Mouse (Mus musculus): ENCODE data around the gene Taok1.
"Not testable (repeated sequence)": the region's sequence is repeated elsewhere in the genome, so short reads cannot be mapped to it uniquely, and the experiment has no call there.

Gene Taok1

GRCm38 (mm10) chr11:77607538-77608455 lies at the start of gene Taok1:
TSS of gene Taok1 (minus strand) at chr11:77607815.
- peak; percentile 93 to 94 for DNase-seq

- not testable (repeated sequence) for DNase-seq
These were observed 46.0 kb upstream of the Taok1 start for GRCm38 (mm10) chr11:77653406-77654190.

GRCm38 (mm10) chr11:77652484-77652883 lies 44.9 kb upstream of the Taok1 start:
- DNase-seq: no peak

DNA sequence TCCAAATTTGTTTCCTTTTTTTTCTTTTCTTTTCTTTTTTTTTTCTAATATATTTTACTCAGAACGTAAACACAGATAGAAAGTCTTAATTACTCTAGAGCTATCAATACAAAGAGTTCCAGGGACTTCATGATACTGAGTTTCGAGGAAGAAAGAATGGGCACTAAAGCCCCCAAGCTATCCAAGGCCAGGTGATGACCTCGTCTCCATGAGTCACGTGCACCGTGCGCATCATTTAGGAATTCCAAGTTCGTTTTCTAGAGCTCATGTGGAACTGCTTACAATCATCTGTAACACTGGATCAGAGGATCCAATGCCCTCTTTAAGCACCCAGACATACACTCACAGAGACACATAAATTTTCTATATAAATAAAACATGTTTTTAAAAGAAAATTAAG lies 41.3 kb upstream of the Taok1 start:
- no peak for DNase-seq

- DNase-seq: no peak
These were observed 37.9 kb upstream of the Taok1 start for GRCm38 (mm10) chr11:77645481-77645880.

DNA sequence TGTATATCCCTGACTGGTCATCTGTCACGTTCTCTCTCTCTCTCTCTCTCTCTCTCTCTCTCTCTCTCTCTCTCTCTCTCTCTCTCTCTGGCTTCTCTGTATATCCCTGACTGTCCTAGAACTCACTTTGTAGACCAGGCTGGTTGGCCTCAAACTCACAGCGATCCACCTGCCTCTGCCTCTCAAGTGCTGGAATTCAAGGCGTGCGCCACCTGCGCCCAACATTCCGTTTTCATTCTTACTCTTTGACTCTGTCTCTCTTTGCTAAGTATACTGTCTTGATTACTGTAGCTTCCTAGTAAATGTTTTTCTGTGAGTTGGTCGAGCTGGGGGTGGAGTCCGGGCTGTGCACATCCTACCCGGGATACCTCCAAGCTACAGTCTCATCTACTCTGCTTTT lies 33.8 kb upstream of the Taok1 start:
- DNase-seq: no peak

- DNase-seq: peak; percentile 82 to 88
These were observed 22.6 kb upstream of the Taok1 start for GRCm38 (mm10) chr11:77630257-77630670.

GRCm38 (mm10) chr11:77629476-77629875 lies 21.9 kb upstream of the Taok1 start:
- DNase-seq: no peak

DNA sequence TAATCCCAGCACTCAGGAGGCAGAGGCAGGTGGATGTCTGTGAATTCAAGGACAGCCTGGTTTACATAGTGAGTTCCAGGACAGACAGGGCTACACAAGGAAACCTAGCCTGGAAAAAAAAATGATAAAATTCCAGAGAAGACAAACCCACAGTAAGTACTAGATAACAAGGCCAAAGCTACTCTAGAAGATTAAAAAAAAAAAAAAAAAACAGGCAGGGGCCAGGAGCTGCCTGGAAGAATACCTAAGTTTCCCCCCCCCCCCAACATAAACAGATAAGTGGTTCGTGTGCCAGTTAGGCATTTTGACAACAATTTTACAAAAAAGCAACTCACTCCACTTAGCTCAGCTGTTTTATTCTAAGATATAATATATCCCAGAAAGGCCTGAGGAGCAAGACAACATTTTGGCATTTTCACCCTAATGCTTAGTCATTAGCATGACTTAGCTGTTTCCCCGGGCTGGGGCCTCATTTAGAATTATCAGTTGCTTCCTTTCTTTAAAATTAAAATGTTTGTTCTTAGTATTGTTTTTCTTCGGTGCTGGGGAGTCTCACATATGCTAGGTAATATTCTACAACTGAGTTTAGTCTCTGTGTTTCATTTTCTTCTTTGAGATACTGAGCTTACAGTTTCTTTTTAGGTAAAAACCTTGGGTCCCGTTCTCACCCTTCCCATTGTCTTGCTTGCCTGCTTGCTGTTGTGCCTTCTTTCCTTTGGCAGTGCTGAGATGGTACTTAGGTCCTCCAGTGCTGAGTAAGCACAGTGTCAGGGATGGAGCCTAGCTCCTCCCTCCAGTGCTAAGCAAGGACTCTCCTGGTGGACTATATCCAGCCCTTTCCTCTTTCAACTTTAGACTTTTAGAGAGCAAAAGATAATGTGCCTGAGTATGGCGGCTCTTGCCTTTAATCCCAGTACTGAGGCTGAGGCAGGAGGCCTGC lies 19.3 kb upstream of the Taok1 start:
- DNase-seq: no peak

- DNase-seq: peak; percentile 39 to 42
These were observed 17.6 kb upstream of the Taok1 start for GRCm38 (mm10) chr11:77625061-77625855.

GRCm38 (mm10) chr11:77624441-77625060 lies 16.9 kb upstream of the Taok1 start:
- no peak for DNase-seq

DNA sequence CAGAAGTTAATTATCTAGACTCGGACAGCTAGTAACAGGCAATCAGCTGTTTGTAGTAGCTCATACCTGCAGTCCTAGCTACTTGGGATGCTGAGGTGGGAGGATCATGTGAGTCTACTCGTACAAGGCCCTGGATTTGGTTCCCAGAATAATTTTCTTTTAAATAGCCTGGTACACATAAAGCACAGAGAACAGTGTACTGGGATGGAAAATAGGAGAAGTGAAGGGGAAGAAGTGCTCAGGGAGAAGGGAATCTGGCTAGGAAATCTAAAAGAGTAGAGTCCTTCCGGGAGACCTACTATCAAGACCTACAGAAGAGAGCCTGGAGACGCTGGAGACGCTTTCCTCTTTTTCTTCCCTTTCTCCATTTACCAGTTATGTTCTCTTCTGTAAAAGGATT lies 16.4 kb upstream of the Taok1 start:
- no peak for DNase-seq

- no peak for DNase-seq
These were observed 14.4 kb upstream of the Taok1 start for GRCm38 (mm10) chr11:77621902-77622535.

GRCm38 (mm10) chr11:77615084-77615624 lies 7.5 kb upstream of the Taok1 start:
- no peak for DNase-seq

DNA sequence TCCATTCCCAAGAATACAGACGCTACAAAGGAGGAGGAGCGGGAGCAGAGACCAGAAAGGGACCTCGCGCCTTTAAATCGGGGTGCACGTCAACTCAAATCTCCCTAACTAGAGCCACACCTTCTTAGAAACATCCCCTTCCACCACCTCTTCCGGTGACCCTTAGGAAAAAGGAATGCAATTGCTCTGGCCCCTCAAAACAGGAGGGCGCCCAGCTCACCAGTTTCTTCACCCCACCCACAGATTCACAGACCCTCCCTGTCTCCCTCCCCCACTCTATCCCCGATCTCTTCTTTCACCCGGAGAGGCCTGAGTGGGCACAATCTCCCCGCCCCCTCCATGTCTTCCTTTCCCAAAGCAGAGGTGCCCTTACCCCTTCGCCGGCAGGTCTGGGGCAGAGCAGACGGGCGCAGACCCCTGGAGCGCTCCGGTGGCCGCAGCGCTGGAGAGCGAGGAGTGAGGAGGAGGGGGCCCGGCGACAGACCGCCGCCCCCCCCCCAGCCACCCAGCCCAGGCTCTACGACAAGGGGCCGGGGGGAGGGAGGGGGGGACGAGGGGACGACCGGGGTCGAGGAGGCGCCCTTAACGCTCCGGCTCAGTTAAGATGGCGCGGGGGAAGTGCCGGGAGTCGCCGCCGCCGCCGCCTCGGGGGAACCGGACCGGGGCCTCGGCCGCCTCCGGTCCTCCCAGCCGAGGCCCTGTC lies 629 bp downstream of the Taok1 start:
- DNase-seq: peak; percentile 61 to 72

- DNase-seq: no peak
These were observed 1.2 kb downstream of the Taok1 start for GRCm38 (mm10) chr11:77606469-77606834.

GRCm38 (mm10) chr11:77597266-77597665 lies 10.3 kb downstream of the Taok1 start:
- DNase-seq: no peak

DNA sequence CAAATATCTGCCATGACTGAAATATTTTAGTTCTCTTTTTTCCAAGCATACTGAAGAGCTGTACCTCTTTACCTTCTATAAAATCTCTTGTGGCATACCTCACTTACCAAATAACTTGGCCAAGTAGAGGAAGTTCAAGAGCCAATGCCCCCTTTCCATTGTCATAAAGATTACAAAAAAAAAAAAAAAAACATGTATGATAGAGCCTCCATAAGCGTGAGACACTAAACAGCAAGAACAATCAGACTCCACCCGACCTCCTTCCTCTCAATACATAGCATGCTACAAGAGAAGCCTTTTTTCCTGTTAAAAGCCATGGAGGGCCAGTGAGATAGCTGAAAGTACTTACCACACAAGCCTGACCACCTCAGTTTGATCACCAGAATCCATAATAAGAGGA lies 16.2 kb downstream of the Taok1 start:
- no peak for DNase-seq

DNA sequence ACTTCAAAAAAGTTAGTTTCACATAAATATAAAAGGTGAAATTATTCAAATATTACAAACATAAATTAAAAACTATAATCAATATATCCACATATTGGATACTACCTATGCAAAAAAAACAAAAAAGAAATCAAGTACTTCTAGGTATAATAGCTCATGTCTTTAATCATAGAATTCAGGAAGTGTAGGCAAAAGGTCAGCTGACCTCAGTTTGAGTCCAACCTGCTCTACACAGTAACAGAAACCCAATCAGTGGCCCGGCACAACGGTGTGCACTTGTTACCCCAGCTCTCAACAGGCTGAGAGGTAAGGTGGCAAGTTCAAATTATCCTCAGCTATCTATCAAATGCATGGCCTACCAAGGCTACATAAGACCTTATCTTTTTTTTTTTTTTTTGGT lies 16.8 kb downstream of the Taok1 start:
- DNase-seq: no peak

DNA sequence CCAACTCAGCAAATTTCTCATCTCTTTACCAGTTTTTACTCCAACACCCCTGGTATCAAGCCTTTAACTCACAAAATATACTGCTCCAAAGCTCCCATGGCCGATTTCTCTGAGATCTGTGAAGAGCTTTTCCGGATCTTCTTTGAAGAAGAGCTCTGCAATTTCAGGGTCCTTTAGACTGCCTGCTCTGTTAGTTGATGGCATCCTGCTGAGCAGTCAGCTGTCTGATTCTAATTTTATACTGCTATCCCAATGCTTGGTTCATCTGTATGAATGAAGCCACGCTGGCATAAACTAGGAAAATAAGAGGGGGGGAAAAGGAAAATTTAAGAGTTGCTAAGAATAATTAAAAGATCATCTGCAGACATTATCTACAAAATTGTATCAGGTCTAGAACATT lies 22.4 kb downstream of the Taok1 start:
- DNase-seq: no peak

All from thymus, postnatal 36 days (tissue).